Mouse (Mus musculus): Measurements from ENCODE around the gene Socs2. TPM values are rescaled to one million over a fixed set of nuclear protein-coding genes. Genes with fewer than 3 reads are reported as not detected.

Socs2 gene
- total and polyA plus RNA-seq, 3 experiments, result 16.5 to 24.9 TPM; not detected in 1

GRCm38 (mm10) chr10:95447954-95448353 lies 31.0 kb upstream of the Socs2 start (continued):
- no peak for TF ChIP-seq ELF1 (IDR thresholded peaks at IDR 0.05; ENCODE audit: low read depth, low read length)
- TF ChIP-seq MAX (IDR thresholded peaks at IDR 0.05; ENCODE audit: low read length), result no peak
- no peak for TF ChIP-seq TBP (IDR thresholded peaks at IDR 0.05; ENCODE audit: low read depth, low read length)

- no peak overlapping the region for H3K4me3 ChIP-seq (ENCODE audit: control insufficient read depth in 1 of 2, insufficient read depth in 1 of 2, low read depth in 2 of 2, low read length in 2 of 2)
- no peak for DNase-seq (ENCODE audit: low read depth, low spot score)
- no peak overlapping the region for H3K27ac ChIP-seq (ENCODE audit: control insufficient read depth, low read depth, low read length)
Measured at GRCm38 (mm10) chr10:95445104-95446056, 28.4 kb upstream of the Socs2 start.

DNA sequence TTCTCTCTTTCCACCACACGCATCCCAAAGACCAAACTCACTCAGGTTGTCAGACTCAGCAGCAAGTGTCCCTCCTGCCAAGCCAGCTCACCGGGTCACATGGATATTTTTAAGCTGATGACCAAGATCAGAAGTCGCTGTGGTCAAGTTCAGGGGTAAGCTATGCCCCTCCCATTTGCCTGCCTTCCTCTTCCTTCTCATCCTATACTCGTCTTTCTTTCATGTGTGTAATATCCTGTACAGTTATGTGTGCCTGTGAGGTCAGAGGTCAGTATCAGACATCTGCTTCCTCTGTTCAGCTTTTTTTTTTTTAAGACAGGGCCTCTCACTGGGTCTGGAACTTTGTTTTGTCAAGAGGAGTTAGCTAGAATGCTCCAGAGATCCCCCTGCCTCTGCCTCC lies 25.4 kb upstream of the Socs2 start:
- DNase-seq (ENCODE audit: low read depth, low spot score), result no peak
- TF ChIP-seq POLR2AphosphoS5 (IDR thresholded peaks at IDR 0.05; ENCODE audit: borderline replicate concordance, low read depth, low read length) (no peak), MEF2A (IDR thresholded peaks at IDR 0.05; ENCODE audit: extremely low read depth, insufficient replicate concordance, low read depth, low read length, poor library complexity, severe bottlenecking) (no peak), EP300 (IDR thresholded peaks at IDR 0.05; ENCODE audit: low read depth in 1 of 2, low read length in 2 of 2) (no peak), MAX (IDR thresholded peaks at IDR 0.05; ENCODE audit: low read length) (no peak), ZC3H11A (IDR thresholded peaks at IDR 0.05; ENCODE audit: low read depth, low read length) (no peak), MXI1 (IDR thresholded peaks at IDR 0.05; ENCODE audit: low read depth, low read length) (no peak), NRF1 (IDR thresholded peaks at IDR 0.05; ENCODE audit: insufficient read depth, low read depth, low read length, poor library complexity, severe bottlenecking) (no peak), RCOR1 (IDR thresholded peaks at IDR 0.05; ENCODE audit: low read depth, low read length) (no peak), ZMIZ1 (IDR thresholded peaks at IDR 0.05; ENCODE audit: low read depth, low read length) (no peak), BHLHE40 (IDR thresholded peaks at IDR 0.05; ENCODE audit: borderline replicate concordance, low read depth, low read length) (no peak), HCFC1 (IDR thresholded peaks at IDR 0.05; ENCODE audit: low read depth, low read length) (no peak), MAZ (IDR thresholded peaks at IDR 0.05; ENCODE audit: low read depth, low read length) (no peak), POLR2AphosphoS2 (IDR thresholded peaks at IDR 0.05; ENCODE audit: low read length) (no peak), GABPA (IDR thresholded peaks at IDR 0.05; ENCODE audit: low read depth, low read length) (no peak), SMC3 (IDR thresholded peaks at IDR 0.05; ENCODE audit: low read depth, low read length) (no peak)
- Histone ChIP-seq H3K36me3 (ENCODE audit: control insufficient read depth in 1 of 2, insufficient read depth in 2 of 2, low read length in 2 of 2) (no peaks in the 10 kb centered on the region), H3K4me1 (ENCODE audit: control insufficient read depth in 1 of 2, insufficient read depth in 2 of 2, low read length in 2 of 2) (no peaks in the 10 kb centered on the region), H3K9me3 (replicated peaks; ENCODE audit: insufficient read depth, low read length) (no peaks in the 10 kb centered on the region), H3K9ac (ENCODE audit: control insufficient read depth, low read depth, low read length, poor library complexity, severe bottlenecking) (no peak overlapping the region), H3K79me2 (ENCODE audit: control insufficient read depth, insufficient read depth, low read length, poor library complexity) (no peaks in the 10 kb centered on the region), H3K4me3 (ENCODE audit: control insufficient read depth in 1 of 2, insufficient read depth in 1 of 2, low read depth in 2 of 2, low read length in 2 of 2) (no peak overlapping the region), H3K27ac (ENCODE audit: control insufficient read depth, low read depth, low read length) (no peak overlapping the region), H3K27me3 (ENCODE audit: control insufficient read depth in 1 of 2, insufficient read depth in 2 of 2, low read length in 2 of 2) (no peaks in the 10 kb centered on the region; a peak in 1 of 4 replicates)

More at GRCm38 (mm10) chr10:95445104-95446056, 28.4 kb upstream of the Socs2 start:
- TF ChIP-seq MYC (IDR thresholded peaks at IDR 0.05; ENCODE audit: low read depth, low read length) (no peak), ZKSCAN1 (IDR thresholded peaks at IDR 0.05; ENCODE audit: low read depth, low read length) (no peak), UBTF (IDR thresholded peaks at IDR 0.05; ENCODE audit: borderline replicate concordance, insufficient read depth, low read depth, low read length) (no peak), HCFC1 (IDR thresholded peaks at IDR 0.05; ENCODE audit: low read depth, low read length) (no peak), EP300 (IDR thresholded peaks at IDR 0.05; ENCODE audit: low read depth in 1 of 2, low read length in 2 of 2) (no peak), SIN3A (IDR thresholded peaks at IDR 0.05; ENCODE audit: low read length) (no peak), MAZ (IDR thresholded peaks at IDR 0.05; ENCODE audit: low read depth, low read length) (no peak), MAX (IDR thresholded peaks at IDR 0.05; ENCODE audit: low read length) (no peak), ZC3H11A (IDR thresholded peaks at IDR 0.05; ENCODE audit: low read depth, low read length) (no peak), MYB (IDR thresholded peaks at IDR 0.05; ENCODE audit: low read depth, low read length) (no peak), POLR2AphosphoS5 (IDR thresholded peaks at IDR 0.05; ENCODE audit: borderline replicate concordance, low read depth, low read length) (no peak), USF1 (IDR thresholded peaks at IDR 0.05; ENCODE audit: low read depth, low read length) (no peak), RAD21 (IDR thresholded peaks at IDR 0.05; ENCODE audit: low read depth, low read length) (no peak), CTCF (IDR thresholded peaks at IDR 0.05 in 2 of 3, conservative IDR thresholded peaks at IDR 0.05 in 1 of 3; ENCODE audit: control insufficient read depth in 1 of 3, insufficient read depth in 1 of 3, low read depth in 2 of 3, low read length in 3 of 3, poor library complexity in 1 of 3, severe bottlenecking in 1 of 3) (no peak), TBP (IDR thresholded peaks at IDR 0.05; ENCODE audit: low read depth, low read length) (no peak), CHD2 (IDR thresholded peaks at IDR 0.05; ENCODE audit: low read length) (no peak), TCF12 (IDR thresholded peaks at IDR 0.05; ENCODE audit: low read depth, low read length) (no peak), SMC3 (IDR thresholded peaks at IDR 0.05; ENCODE audit: low read depth, low read length) (no peak)
- no peaks in the 10 kb centered on the region for H3K79me2 ChIP-seq (ENCODE audit: control insufficient read depth, insufficient read depth, low read length, poor library complexity)
- H3K9ac ChIP-seq (ENCODE audit: control insufficient read depth, low read depth, low read length, poor library complexity, severe bottlenecking), result no peak overlapping the region
- H3K4me1 ChIP-seq (ENCODE audit: control insufficient read depth in 1 of 2, insufficient read depth in 2 of 2, low read length in 2 of 2), result peaks cover 0 to 16% of the 10 kb centered on the region in 2 experiments; a peak in 1 of 4 replicates
- peaks cover 0 to 5% of the 10 kb centered on the region in 2 experiments; a peak in 2 of 4 replicates for H3K36me3 ChIP-seq (ENCODE audit: control insufficient read depth in 1 of 2, insufficient read depth in 2 of 2, low read length in 2 of 2)
- no peaks in the 10 kb centered on the region for H3K9me3 ChIP-seq (replicated peaks; ENCODE audit: insufficient read depth, low read length)
- no peaks in the 10 kb centered on the region for H3K27me3 ChIP-seq (ENCODE audit: control insufficient read depth in 1 of 2, insufficient read depth in 2 of 2, low read length in 2 of 2)

All from MEL (cell line).